Mouse (Mus musculus) hindbrain, postnatal 0 days (tissue): ENCODE measurements at regions not wholly inside any gene's neighbourhood (a gene's known extent, or its start where the extent isn't known, plus 50 kb on each side); places are given as distances from the start of the nearest gene placed in this dataset.

ENCODE experiments used
- ATAC-seq: fragments of 200-750 bp; cut with Nextera tagmentation; 2 replicates; pipeline ENCODE4 v1.8.0; 2017; ENCODE audit warnings: mild to moderate bottlenecking, moderate TSS enrichment, moderate library complexity
- DNase-seq: peaks from one replicate; pipeline ENCODE4 v3.0.0-alpha.2; 2015; ENCODE audit warnings: low spot score
- H3K27ac ChIP-seq: fragments of 300-500 bp; sonication (generic); 2 replicates; pipeline ENCODE4 v1.5.1; 2014; ENCODE audit warnings: mild to moderate bottlenecking
- H3K27me3 ChIP-seq: fragments of 300-500 bp; sonication (generic); 2 replicates; pipeline ENCODE4 v1.6.1; 2014; ENCODE audit warnings: low read length, mixed read lengths; ENCODE audit not compliant: insufficient read depth
- H3K36me3 ChIP-seq: fragments of 300-500 bp; sonication (generic); 2 replicates; pipeline ENCODE4 v1.6.1; 2014; ENCODE audit warnings: low read length, mixed read lengths; ENCODE audit not compliant: insufficient read depth
- H3K4me1 ChIP-seq: fragments of 300-500 bp; sonication (generic); 2 replicates; pipeline ENCODE4 v1.6.1; 2014; ENCODE audit warnings: antibody characterized with exemption, low read length, mixed read lengths; ENCODE audit not compliant: insufficient read depth
- H3K4me2 ChIP-seq: fragments of 300-500 bp; sonication (generic); 2 replicates; pipeline ENCODE4 v1.6.1; 2014; ENCODE audit warnings: low read depth, mild to moderate bottlenecking, low read length, moderate library complexity, mixed read lengths
- H3K4me3 ChIP-seq: fragments of 300-500 bp; sonication (generic); 2 replicates; pipeline ENCODE4 v1.5.1; 2014; ENCODE audit warnings: low read length
- H3K9ac ChIP-seq: fragments of 300-500 bp; sonication (generic); replicated peaks from 2 replicates; pipeline ENCODE4 v1.6.1; 2014; ENCODE audit warnings: mild to moderate bottlenecking, low read length, moderate library complexity, mixed read lengths
- H3K9me3 ChIP-seq: fragments of 300-500 bp; sonication (generic); 2 replicates; pipeline ENCODE4 v1.6.1; 2016; ENCODE audit warnings: low read length, mixed read lengths
- CTCF ChIP-seq: IDR thresholded peaks from 2 replicates; pipeline ENCODE4 v1.5.1; 2016; ENCODE audit warnings: antibody characterized with exemption, control low read depth, low read depth
- WGBS: fragments of 180-500 bp; shearing (Covaris S2); extraction: QIAGEN DNeasy Blood & Tissue Kit; methylation state at CpG from one replicate; pipeline ENCODE4 v1.1.7; 2014; 5-methylcytosine and 5-hydroxymethylcytosine counted together

GRCm38 (mm10) chr2:160503597-160504393 lies 136.9 kb upstream of the Mafb start:
- ATAC-seq, result 0 out of 2 replicates have a peak, but pooled peaks have one; percentile 22
- Histone ChIP-seq H3K27ac (no peak overlapping the region), H3K4me1 (0 out of 2 replicates have a peak, but pooled peaks cover 3% of the 10 kb centered on the region), H3K4me3 (no peak overlapping the region), H3K9ac (no peak overlapping the region), H3K4me2 (no peak overlapping the region), H3K36me3 (no peaks in the 10 kb centered on the region), H3K9me3 (no peaks in the 10 kb centered on the region), H3K27me3 (no peaks in the 10 kb centered on the region)
- TF ChIP-seq CTCF, result no peak
- peak; percentile 43 for DNase-seq
- WGBS, result 29% methylated on average over 16 of the region's 16 CpGs

- ATAC-seq, result no peak
- 37% methylated on average over 4 of the region's 4 CpGs for WGBS
- Histone ChIP-seq H3K9ac (no peak overlapping the region), H3K4me1 (0 out of 2 replicates have a peak, but pooled peaks cover 3% of the 10 kb centered on the region), H3K27ac (no peak overlapping the region), H3K27me3 (no peaks in the 10 kb centered on the region), H3K4me2 (no peak overlapping the region), H3K36me3 (no peaks in the 10 kb centered on the region), H3K4me3 (no peak overlapping the region), H3K9me3 (no peaks in the 10 kb centered on the region)
- no peak for DNase-seq
- no peak for TF ChIP-seq CTCF
Measured at GRCm38 (mm10) chr2:160504394-160504657, 137.5 kb upstream of the Mafb start.

GRCm38 (mm10) chr2:160507371-160507770 lies 138.3 kb upstream of the Top1 start:
- H3K4me3 ChIP-seq, result no peak overlapping the region
- H3K9me3 ChIP-seq, result no peaks in the 10 kb centered on the region
- H3K36me3 ChIP-seq, result no peaks in the 10 kb centered on the region
- H3K4me1 ChIP-seq, result 0 out of 2 replicates have a peak, but pooled peaks cover 3% of the 10 kb centered on the region
- H3K27ac ChIP-seq, result no peak overlapping the region
- ATAC-seq (no peak), DNase-seq (no peak)
- no peak for TF ChIP-seq CTCF
- H3K27me3 ChIP-seq, result no peaks in the 10 kb centered on the region
- H3K4me2 ChIP-seq, result no peak overlapping the region
- H3K9ac ChIP-seq, result no peak overlapping the region
- 32% methylated on average over 9 of the region's 9 CpGs for WGBS

- Histone ChIP-seq H3K4me2 (no peak overlapping the region), H3K4me1 (no peaks in the 10 kb centered on the region), H3K9me3 (no peaks in the 10 kb centered on the region), H3K27me3 (no peaks in the 10 kb centered on the region), H3K36me3 (no peaks in the 10 kb centered on the region), H3K4me3 (no peak overlapping the region), H3K27ac (no peak overlapping the region), H3K9ac (no peak overlapping the region)
- ATAC-seq (peak; percentile 79), DNase-seq (peak; percentile 64)
- no peak for TF ChIP-seq CTCF
- WGBS, result 29% methylated on average over 22 of the region's 22 CpGs
Measured at GRCm38 (mm10) chr2:160507816-160508564, 137.7 kb upstream of the Top1 start.

- H3K4me1 ChIP-seq, result no peaks in the 10 kb centered on the region
- no peak overlapping the region for H3K27ac ChIP-seq
- no peak for TF ChIP-seq CTCF
- no peak overlapping the region for H3K4me3 ChIP-seq
- ATAC-seq (no peak), DNase-seq (no peak)
- H3K36me3 ChIP-seq, result no peaks in the 10 kb centered on the region
- no peaks in the 10 kb centered on the region for H3K9me3 ChIP-seq
- no peak overlapping the region for H3K4me2 ChIP-seq
- WGBS, result 94% methylated on average over 5 of the region's 5 CpGs
- no peak overlapping the region for H3K9ac ChIP-seq
- H3K27me3 ChIP-seq, result no peaks in the 10 kb centered on the region
Measured at GRCm38 (mm10) chr2:160510159-160510558, 135.5 kb upstream of the Top1 start.

- no peak for DNase-seq
Measured at GRCm38 (mm10) chr2:160510635-160511421, 134.9 kb upstream of the Top1 start.

More at GRCm38 (mm10) chr2:160510635-160511421, 134.9 kb upstream of the Top1 start:
- H3K4me2 ChIP-seq, result no peak overlapping the region
- no peak for ATAC-seq
- H3K9me3 ChIP-seq, result no peaks in the 10 kb centered on the region
- H3K27ac ChIP-seq, result no peak overlapping the region
- no peak overlapping the region for H3K4me3 ChIP-seq
- no peaks in the 10 kb centered on the region for H3K4me1 ChIP-seq
- no peak for TF ChIP-seq CTCF
- H3K36me3 ChIP-seq, result no peaks in the 10 kb centered on the region
- no peaks in the 10 kb centered on the region for H3K27me3 ChIP-seq
- H3K9ac ChIP-seq, result no peak overlapping the region
- WGBS, result 46% methylated on average over 14 of the region's 14 CpGs
